ENCODE assay signal across 38 mouse cellular contexts in genomic region chr9:70067497-70067896, GRCm38 (mm10). TPM values are rescaled to one million over a fixed set of nuclear protein-coding genes. Genes with fewer than 3 reads are reported as not detected.
"Had no signal": no experiment of that assay in that cellular context is flagged by ENCODE, and none has a peak within 500 bp of the region (broad histone marks: within the 10 kb centered on the region; RNA-seq: fewer than 3 reads in every experiment).

No protein-coding gene starts in this region.

- H3K9ac ChIP-seq: embryonic facial prominence, embryonic 12.5 days; embryonic facial prominence, embryonic 13.5 days; embryonic facial prominence, embryonic 15.5 days; forebrain, embryonic 12.5 days; forebrain, embryonic 13.5 days; forebrain, embryonic 15.5 days; forebrain, postnatal 0 days had no signal

- H3K27ac ChIP-seq: embryonic facial prominence, embryonic 10.5 days; embryonic facial prominence, embryonic 12.5 days; embryonic facial prominence, embryonic 13.5 days; embryonic facial prominence, embryonic 15.5 days; forebrain, embryonic 10.5 days; forebrain, embryonic 12.5 days; forebrain, embryonic 13.5 days; forebrain, embryonic 15.5 days; gastrocnemius, adult 2 months had no signal

- H3K4me2 ChIP-seq: embryonic facial prominence, embryonic 12.5 days; embryonic facial prominence, embryonic 13.5 days; embryonic facial prominence, embryonic 15.5 days; forebrain, embryonic 12.5 days; forebrain, embryonic 13.5 days; forebrain, embryonic 15.5 days had no signal

- H3K4me3 ChIP-seq: embryonic facial prominence, embryonic 10.5 days; embryonic facial prominence, embryonic 12.5 days; embryonic facial prominence, embryonic 13.5 days; embryonic facial prominence, embryonic 15.5 days; erythroblast, embryonic 14.5 days; forebrain, embryonic 10.5 days; forebrain, embryonic 12.5 days; forebrain, embryonic 13.5 days; forebrain, embryonic 15.5 days; gastrocnemius, adult 2 months had no signal

- DNase-seq: cerebellum, adult 18-20 months; cerebellum, adult 2 months; cerebellum, adult 8-10 months; cerebellum, adult 9-10 months; cerebellum, adult 9-11 months; cerebellum, postnatal 10 days; cerebellum, postnatal 14 days; cerebellum, postnatal 25 days; cerebellum, postnatal 36 days; embryo, embryonic 11 days; forebrain, postnatal 0 days; gastrocnemius, adult 2 months; gastrocnemius, postnatal 10 days; gastrocnemius, postnatal 14 days; gastrocnemius, postnatal 25 days; gastrocnemius, postnatal 36 days; heart, adult 11 months had no signal

- ATAC-seq: forebrain, embryonic 13.5 days; forebrain, embryonic 14.5 days; forebrain, embryonic 15.5 days; forebrain, embryonic 16.5 days; forebrain, postnatal 0 days had no signal

- H3K4me1 ChIP-seq: embryonic facial prominence, embryonic 10.5 days; embryonic facial prominence, embryonic 12.5 days; embryonic facial prominence, embryonic 13.5 days; embryonic facial prominence, embryonic 15.5 days; forebrain, embryonic 10.5 days; forebrain, embryonic 12.5 days; forebrain, embryonic 13.5 days; forebrain, embryonic 15.5 days had no signal

- H3K9me3 ChIP-seq: embryonic facial prominence, embryonic 10.5 days; embryonic facial prominence, embryonic 12.5 days; embryonic facial prominence, embryonic 13.5 days; embryonic facial prominence, embryonic 15.5 days; forebrain, embryonic 10.5 days; forebrain, embryonic 12.5 days; forebrain, embryonic 13.5 days; forebrain, embryonic 15.5 days had no signal

- H3K36me3 ChIP-seq: embryonic facial prominence, embryonic 10.5 days; embryonic facial prominence, embryonic 12.5 days; embryonic facial prominence, embryonic 13.5 days; embryonic facial prominence, embryonic 15.5 days; forebrain, embryonic 10.5 days; forebrain, embryonic 12.5 days; forebrain, embryonic 15.5 days had no signal

- H3K27me3 ChIP-seq: embryonic facial prominence, embryonic 12.5 days; embryonic facial prominence, embryonic 13.5 days; embryonic facial prominence, embryonic 15.5 days; forebrain, embryonic 12.5 days; forebrain, embryonic 13.5 days; forebrain, embryonic 15.5 days had no signal

RNA-seq across cellular contexts. Expression of gene Gcnt3, which starts 29.6 kb away (rescaled TPM):
- total RNA-seq: common myeloid progenitor, adult 5-6 weeks; forebrain, postnatal 0 days; gastrocnemius, adult 18-20 months; gastrocnemius, adult 2 months; gastrocnemius, adult 8-10 months; gastrocnemius, postnatal 10 days; gastrocnemius, postnatal 14 days; gastrocnemius, postnatal 25 days; gastrocnemius, postnatal 36 days; gastrocnemius, postnatal 4 days; granulocyte monocyte progenitor cell, adult 5-6 weeks had no signal
- polyA plus RNA-seq: cerebellum, adult 2 months; cortical plate, adult 2 months; embryonic facial prominence, embryonic 10.5 days; embryonic facial prominence, embryonic 11.5 days; embryonic facial prominence, embryonic 12.5 days; erythroblast, embryonic 14.5 days; forebrain, embryonic 10.5 days; forebrain, embryonic 11.5 days; forebrain, embryonic 12.5 days; forebrain, embryonic 13.5 days; forebrain, embryonic 14.5 days; forebrain, embryonic 15.5 days; forebrain, embryonic 16.5 days; forebrain, postnatal 0 days; frontal cortex, adult 2 months; gonadal fat pad, adult 2 months had no signal
